Mouse (Mus musculus): ENCODE data around the gene Pafah1b1. TPM values are rescaled to one million over a fixed set of nuclear protein-coding genes. Genes with fewer than 3 reads are reported as not detected.
A peak's percentile ranks its signal among the peaks of the same experiment; 100 is the strongest.

Gene Pafah1b1
- polyA plus RNA-seq, 1 experiment from 2014 or later: 46.0 TPM

DNA sequence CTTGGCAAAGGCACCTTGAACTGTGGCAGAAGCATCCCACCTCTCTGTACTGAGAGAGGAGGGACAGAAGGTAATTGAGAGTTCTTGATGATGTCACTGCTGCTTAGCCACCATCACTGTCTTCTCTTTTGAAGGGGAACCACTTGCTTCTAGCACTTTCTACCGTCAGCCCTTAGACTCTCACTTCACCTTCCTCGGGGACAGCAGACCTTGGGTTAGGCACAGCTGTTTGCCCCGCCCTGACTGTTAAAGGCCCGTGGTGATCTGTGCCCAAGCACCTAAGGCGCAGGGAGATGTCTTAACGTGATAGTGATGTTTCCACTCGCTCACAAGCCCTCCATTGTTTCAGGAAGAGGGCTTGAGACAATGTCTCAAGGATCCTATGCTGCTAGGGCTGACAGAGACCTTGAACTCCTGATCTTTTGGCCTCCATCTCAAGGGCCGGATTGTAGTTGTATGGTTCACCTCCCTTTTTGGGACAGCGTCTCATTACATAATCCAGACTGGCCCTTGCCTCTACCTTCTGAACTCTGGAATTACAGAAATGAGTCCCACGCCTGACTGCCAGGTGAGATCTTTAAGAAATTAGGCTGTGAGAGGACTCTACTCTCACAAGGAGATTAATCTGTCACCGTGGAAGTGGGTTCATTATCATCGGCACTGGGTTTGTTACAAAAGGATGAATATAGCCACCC, 36.7 kb upstream of the Pafah1b1 start:
- no peak overlapping the region for H3K4me3 ChIP-seq (ENCODE audit: low read length)
- no peaks in the 10 kb centered on the region for H3K36me3 ChIP-seq (ENCODE audit: control insufficient read depth, insufficient read depth, low read length)
- H3K9me3 ChIP-seq (ENCODE audit: control insufficient read depth, low read length): no peaks in the 10 kb centered on the region
- no peaks in the 10 kb centered on the region for H3K4me1 ChIP-seq (ENCODE audit: control insufficient read depth, insufficient read depth, low read depth, low read length)
- no peaks in the 10 kb centered on the region for H3K27me3 ChIP-seq (replicated peaks; ENCODE audit: control insufficient read depth, insufficient read depth, low read length)
- ATAC-seq: no peak
- H3K4me2 ChIP-seq (ENCODE audit: low read length): no peak overlapping the region
- H3K27ac ChIP-seq (ENCODE audit: low read depth, low read length): no peak overlapping the region
- no peak overlapping the region for H3K9ac ChIP-seq (ENCODE audit: low read depth, low read length)
- WGBS: 74% methylated on average over 12 of the region's 12 CpGs

DNA sequence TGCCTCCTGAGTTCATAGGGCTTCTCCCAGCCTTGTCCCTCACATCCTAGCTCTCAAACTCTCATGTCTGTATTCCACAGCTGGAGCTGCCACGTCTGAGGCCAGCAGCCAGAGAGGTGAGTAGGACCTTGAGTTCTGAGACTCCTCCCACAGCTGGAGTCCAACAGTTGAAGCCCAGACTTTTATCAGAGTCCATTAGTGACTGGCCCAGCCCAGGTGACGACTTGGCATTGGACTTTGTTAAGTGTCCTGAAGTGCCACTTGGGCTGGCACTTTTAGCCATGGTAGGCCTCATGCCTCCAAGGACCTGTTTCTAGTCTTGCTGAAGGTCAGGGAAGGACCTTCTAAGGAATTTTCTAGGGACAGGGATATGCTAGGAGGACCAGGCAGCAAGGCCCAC, 32.2 kb upstream of the Pafah1b1 start:
- 81% methylated on average over 2 of the region's 2 CpGs for WGBS
- ATAC-seq: no peak
- Histone ChIP-seq H3K4me1 (ENCODE audit: control insufficient read depth, insufficient read depth, low read depth, low read length) (peaks cover 2% of the 10 kb centered on the region; the same call in 1 of the 2 replicates), H3K27me3 (replicated peaks; ENCODE audit: control insufficient read depth, insufficient read depth, low read length) (no peaks in the 10 kb centered on the region), H3K36me3 (ENCODE audit: control insufficient read depth, insufficient read depth, low read length) (no peaks in the 10 kb centered on the region), H3K4me3 (ENCODE audit: low read length) (no peak overlapping the region), H3K9ac (ENCODE audit: low read depth, low read length) (no peak overlapping the region), H3K27ac (ENCODE audit: low read depth, low read length) (no peak overlapping the region), H3K4me2 (ENCODE audit: low read length) (no peak overlapping the region), H3K9me3 (ENCODE audit: control insufficient read depth, low read length) (no peaks in the 10 kb centered on the region)

DNA sequence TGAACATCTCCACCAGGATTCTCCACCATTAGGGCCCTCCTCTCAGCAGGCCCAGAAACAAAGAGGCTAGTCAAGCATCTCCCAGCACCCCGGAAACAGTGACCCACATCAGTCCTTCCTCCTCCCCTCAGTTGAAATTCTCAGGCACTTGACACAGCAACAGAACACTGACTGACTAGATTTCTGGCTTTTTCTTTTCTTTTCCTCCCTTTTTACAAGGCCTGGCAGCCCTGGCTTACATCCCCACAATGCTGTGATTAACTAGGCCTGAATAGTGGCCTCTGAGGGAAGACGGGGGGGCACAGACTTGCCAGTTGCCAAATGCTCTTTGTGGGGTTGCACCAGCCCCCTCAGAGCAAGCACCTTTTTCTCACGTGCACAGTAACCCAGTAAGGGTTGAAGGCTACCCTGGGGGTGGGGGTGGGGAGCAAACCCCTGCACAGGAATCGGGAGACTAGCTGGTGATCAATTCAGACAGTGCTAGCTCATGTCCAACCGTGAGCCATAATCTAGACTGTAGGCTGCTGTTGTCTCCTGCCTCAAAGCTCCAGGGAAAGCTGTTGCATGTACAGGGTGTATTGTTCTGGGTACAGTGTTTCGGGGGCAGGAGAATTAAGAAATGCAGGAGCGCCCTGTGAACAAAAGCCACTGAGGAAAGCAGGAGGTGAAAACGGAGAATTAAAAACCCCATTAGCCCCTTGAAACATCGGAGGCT, 27.0 kb upstream of the Pafah1b1 start:
- 35% methylated on average over 9 of the region's 9 CpGs for WGBS

DNA sequence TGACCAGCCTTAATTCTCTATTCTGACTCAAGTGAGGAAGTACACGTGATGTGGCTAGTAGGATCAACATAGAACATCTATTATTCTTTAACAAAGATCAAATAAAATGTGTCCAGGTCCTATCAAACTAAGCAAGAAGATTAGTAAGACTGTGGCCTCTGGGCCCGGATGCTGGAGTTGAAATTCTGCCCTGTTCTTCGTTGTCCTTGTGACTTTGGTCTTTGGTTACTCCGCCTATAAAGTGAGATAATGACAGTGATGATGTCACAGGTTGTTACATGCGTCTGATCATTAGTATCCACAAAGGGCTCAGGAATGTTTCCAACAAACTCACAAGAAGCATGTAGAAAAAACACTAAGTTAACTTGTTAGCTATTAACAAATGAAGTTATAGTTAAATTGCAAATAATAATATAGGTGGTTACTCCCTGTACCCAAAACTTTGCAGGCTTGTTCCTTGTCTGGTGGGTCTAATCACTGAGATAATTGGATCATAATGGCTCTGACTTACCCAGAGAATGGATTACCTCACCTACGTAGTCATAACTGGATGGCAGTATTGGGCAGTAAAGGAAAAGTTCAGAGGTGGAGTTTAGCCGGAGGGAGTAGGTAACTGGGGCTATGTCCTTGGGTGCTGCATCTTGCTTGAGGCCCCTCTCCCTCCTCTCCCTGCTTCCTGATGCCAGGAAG, 26.3 kb upstream of the Pafah1b1 start:
- no peak for ATAC-seq
- peaks cover 3% of the 10 kb centered on the region; the same call in 1 of the 2 replicates for H3K4me1 ChIP-seq (ENCODE audit: control insufficient read depth, insufficient read depth, low read depth, low read length)

More for the DNA sequence above, 27.0 kb upstream of the Pafah1b1 start:
- Histone ChIP-seq H3K27ac (ENCODE audit: low read depth, low read length) (peak overlapping the region; percentile 26), H3K4me1 (ENCODE audit: control insufficient read depth, insufficient read depth, low read depth, low read length) (peaks cover 3% of the 10 kb centered on the region; the same call in 1 of the 2 replicates), H3K4me3 (ENCODE audit: low read length) (no peak overlapping the region), H3K27me3 (replicated peaks; ENCODE audit: control insufficient read depth, insufficient read depth, low read length) (no peaks in the 10 kb centered on the region), H3K9ac (ENCODE audit: low read depth, low read length) (0 out of 2 replicates have a peak overlapping the region, but pooled peaks have one; percentile 30), H3K9me3 (ENCODE audit: control insufficient read depth, low read length) (no peaks in the 10 kb centered on the region), H3K36me3 (ENCODE audit: control insufficient read depth, insufficient read depth, low read length) (no peaks in the 10 kb centered on the region), H3K4me2 (ENCODE audit: low read length) (no peak overlapping the region)
- ATAC-seq: peak; percentile 79

DNA sequence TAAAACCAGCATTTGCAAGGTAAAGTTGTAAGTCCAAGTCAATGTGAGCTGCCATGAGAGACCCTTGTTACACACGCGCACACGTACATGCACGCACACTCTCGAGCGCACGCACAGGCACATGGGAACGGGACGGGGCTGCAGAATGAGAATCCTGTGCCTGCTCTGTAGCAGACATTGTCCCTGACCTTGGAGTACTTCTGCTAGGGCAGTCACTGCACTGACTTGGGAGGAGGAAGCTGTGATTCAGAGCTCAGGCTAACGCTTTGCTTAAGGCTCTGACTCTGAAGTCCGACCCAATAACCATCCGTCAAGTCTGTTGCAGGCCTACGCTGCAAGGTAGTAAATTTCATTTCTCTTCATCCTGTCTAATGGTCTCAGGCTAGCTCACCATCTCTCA, 24.8 kb upstream of the Pafah1b1 start:
- WGBS: 92% methylated on average over 13 of the region's 13 CpGs
- ATAC-seq: no peak

More for the DNA sequence above, 26.3 kb upstream of the Pafah1b1 start:
- no peak overlapping the region for H3K4me3 ChIP-seq (ENCODE audit: low read length)
- H3K36me3 ChIP-seq (ENCODE audit: control insufficient read depth, insufficient read depth, low read length): no peaks in the 10 kb centered on the region
- H3K4me2 ChIP-seq (ENCODE audit: low read length): no peak overlapping the region
- H3K27ac ChIP-seq (ENCODE audit: low read depth, low read length): no peak overlapping the region; the same call in none of the 2 replicates
- no peaks in the 10 kb centered on the region for H3K9me3 ChIP-seq (ENCODE audit: control insufficient read depth, low read length)
- WGBS: 91% methylated on average over 7 of the region's 7 CpGs
- H3K9ac ChIP-seq (ENCODE audit: low read depth, low read length): no peak overlapping the region
- no peaks in the 10 kb centered on the region for H3K27me3 ChIP-seq (replicated peaks; ENCODE audit: control insufficient read depth, insufficient read depth, low read length)

DNA sequence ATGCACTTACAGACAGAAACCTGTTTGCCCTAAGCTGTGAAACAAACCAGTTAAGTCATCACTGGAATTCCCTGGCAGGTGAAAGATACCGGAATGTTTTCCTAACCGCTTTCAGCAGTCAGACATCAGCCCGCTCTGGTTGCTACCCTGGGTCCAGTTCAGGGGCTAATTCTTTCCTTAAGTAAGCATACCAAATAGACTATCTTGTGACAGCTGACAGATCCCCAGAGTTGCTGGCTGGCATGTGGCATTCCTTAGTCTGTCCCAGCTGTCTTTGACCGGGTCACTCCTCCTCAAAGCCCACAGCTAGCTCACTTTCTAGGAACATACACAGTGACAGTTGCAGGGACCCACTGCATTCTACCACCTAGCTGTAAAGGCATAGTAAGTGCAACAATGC, 23.6 kb upstream of the Pafah1b1 start:
- H3K4me3 ChIP-seq (ENCODE audit: low read length): no peak overlapping the region
- 59% methylated on average over 4 of the region's 4 CpGs for WGBS
- H3K27me3 ChIP-seq (replicated peaks; ENCODE audit: control insufficient read depth, insufficient read depth, low read length): no peaks in the 10 kb centered on the region
- H3K27ac ChIP-seq (ENCODE audit: low read depth, low read length): no peak overlapping the region
- no peak overlapping the region for H3K4me2 ChIP-seq (ENCODE audit: low read length)
- peaks cover 3% of the 10 kb centered on the region; the same call in 1 of the 2 replicates for H3K4me1 ChIP-seq (ENCODE audit: control insufficient read depth, insufficient read depth, low read depth, low read length)
- H3K36me3 ChIP-seq (ENCODE audit: control insufficient read depth, insufficient read depth, low read length): no peaks in the 10 kb centered on the region
- H3K9ac ChIP-seq (ENCODE audit: low read depth, low read length): no peak overlapping the region
- H3K9me3 ChIP-seq (ENCODE audit: control insufficient read depth, low read length): no peaks in the 10 kb centered on the region
- ATAC-seq: no peak

More for the DNA sequence above, 24.8 kb upstream of the Pafah1b1 start:
- Histone ChIP-seq H3K27ac (ENCODE audit: low read depth, low read length) (no peak overlapping the region), H3K4me3 (ENCODE audit: low read length) (no peak overlapping the region), H3K4me1 (ENCODE audit: control insufficient read depth, insufficient read depth, low read depth, low read length) (peaks cover 3% of the 10 kb centered on the region; the same call in 1 of the 2 replicates), H3K9ac (ENCODE audit: low read depth, low read length) (no peak overlapping the region), H3K4me2 (ENCODE audit: low read length) (no peak overlapping the region), H3K36me3 (ENCODE audit: control insufficient read depth, insufficient read depth, low read length) (no peaks in the 10 kb centered on the region), H3K9me3 (ENCODE audit: control insufficient read depth, low read length) (no peaks in the 10 kb centered on the region), H3K27me3 (replicated peaks; ENCODE audit: control insufficient read depth, insufficient read depth, low read length) (no peaks in the 10 kb centered on the region)

DNA sequence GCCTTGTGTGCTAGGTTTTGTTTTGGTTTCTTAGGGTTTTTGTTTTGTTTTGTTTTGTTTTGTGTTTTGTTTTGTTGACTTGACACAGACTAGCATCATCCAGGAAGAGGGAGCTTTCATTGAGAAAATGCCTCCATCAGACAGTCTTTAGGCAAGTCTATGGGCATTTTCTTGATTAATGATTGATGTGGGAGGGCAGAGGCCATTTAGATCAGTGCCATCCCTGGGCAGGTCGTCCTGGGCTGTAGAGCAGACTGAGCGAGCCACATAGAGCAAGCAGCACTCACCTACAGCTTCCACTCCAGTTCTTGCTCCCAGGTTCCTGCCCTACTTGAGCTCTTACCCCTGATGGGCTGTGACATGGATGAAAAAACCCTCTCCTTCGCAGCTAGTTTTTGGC, 13.4 kb upstream of the Pafah1b1 start:
- peaks cover 4% of the 10 kb centered on the region; the same call in 1 of the 2 replicates for H3K4me1 ChIP-seq (ENCODE audit: control insufficient read depth, insufficient read depth, low read depth, low read length)
- ATAC-seq: no peak
- H3K27me3 ChIP-seq (replicated peaks; ENCODE audit: control insufficient read depth, insufficient read depth, low read length): no peaks in the 10 kb centered on the region
- no peak overlapping the region for H3K9ac ChIP-seq (ENCODE audit: low read depth, low read length)
- no peak overlapping the region for H3K4me3 ChIP-seq (ENCODE audit: low read length)
- no peaks in the 10 kb centered on the region for H3K9me3 ChIP-seq (ENCODE audit: control insufficient read depth, low read length)
- no peak overlapping the region for H3K27ac ChIP-seq (ENCODE audit: low read depth, low read length)
- H3K4me2 ChIP-seq (ENCODE audit: low read length): no peak overlapping the region
- H3K36me3 ChIP-seq (ENCODE audit: control insufficient read depth, insufficient read depth, low read length): no peaks in the 10 kb centered on the region
- 55% methylated on average over 3 of the region's 3 CpGs for WGBS

DNA sequence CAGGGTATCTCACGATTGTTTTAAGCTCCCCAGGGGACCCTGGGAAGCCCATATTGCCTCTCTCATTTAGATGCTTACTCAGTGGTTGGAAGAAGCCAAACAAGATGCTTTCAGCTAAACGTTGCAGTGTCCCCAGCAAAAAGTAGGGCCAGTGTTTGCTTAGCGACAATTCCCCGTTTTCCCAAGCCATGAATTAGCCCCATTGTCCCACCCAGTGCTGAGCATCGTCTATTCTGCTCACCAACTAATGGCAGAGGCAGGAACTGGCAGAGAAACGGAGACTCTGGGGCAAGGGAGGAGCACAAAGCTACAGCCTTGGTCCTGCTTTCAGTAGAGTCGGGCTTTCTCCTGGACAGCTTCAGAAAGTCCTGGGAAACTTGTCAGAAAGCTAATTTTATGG, 10.4 kb upstream of the Pafah1b1 start:
- Histone ChIP-seq H3K4me3 (ENCODE audit: low read length) (no peak overlapping the region), H3K9me3 (ENCODE audit: control insufficient read depth, low read length) (no peaks in the 10 kb centered on the region), H3K27ac (ENCODE audit: low read depth, low read length) (peak overlapping the region; percentile 18; the same call in 1 of the 2 replicates), H3K36me3 (ENCODE audit: control insufficient read depth, insufficient read depth, low read length) (no peaks in the 10 kb centered on the region), H3K4me1 (ENCODE audit: control insufficient read depth, insufficient read depth, low read depth, low read length) (peaks cover 4% of the 10 kb centered on the region; the same call in 1 of the 2 replicates), H3K4me2 (ENCODE audit: low read length) (peak overlapping the region; percentile 27), H3K9ac (ENCODE audit: low read depth, low read length) (no peak overlapping the region), H3K27me3 (replicated peaks; ENCODE audit: control insufficient read depth, insufficient read depth, low read length) (no peaks in the 10 kb centered on the region)
- ATAC-seq: peak; percentile 74
- 18% methylated on average over 7 of the region's 7 CpGs for WGBS

DNA sequence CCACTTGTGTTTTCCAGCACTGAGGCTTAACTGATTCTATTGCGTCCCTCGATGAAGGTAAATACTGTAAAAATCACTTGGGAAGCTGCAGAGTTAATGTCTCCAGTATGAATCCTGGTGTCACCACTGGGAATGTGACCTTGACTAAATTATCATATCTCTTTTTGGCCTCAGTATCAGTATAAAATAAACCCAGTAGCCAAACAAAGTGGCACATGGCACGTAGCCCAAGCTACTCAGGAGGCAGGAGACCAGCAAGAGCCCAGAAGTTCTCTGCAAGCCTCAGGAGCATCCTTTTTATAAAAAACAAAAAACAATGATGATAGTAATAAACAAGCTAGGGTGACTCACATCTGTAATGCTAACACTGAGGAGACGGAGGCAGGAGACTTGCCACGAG, 711 bp upstream of the Pafah1b1 start:
- H3K4me3 ChIP-seq (ENCODE audit: low read length): no peak overlapping the region
- 57% methylated on average over 5 of the region's 5 CpGs for WGBS

More for the DNA sequence above, 711 bp upstream of the Pafah1b1 start:
- no peak for ATAC-seq
- H3K27ac ChIP-seq (ENCODE audit: low read depth, low read length): peak overlapping the region; percentile 0; the same call in 1 of the 2 replicates
- no peak overlapping the region for H3K9ac ChIP-seq (ENCODE audit: low read depth, low read length)
- H3K4me2 ChIP-seq (ENCODE audit: low read length): peak overlapping the region; percentile 78
- H3K4me1 ChIP-seq (ENCODE audit: control insufficient read depth, insufficient read depth, low read depth, low read length): peaks cover 18% of the 10 kb centered on the region
- no peaks in the 10 kb centered on the region for H3K27me3 ChIP-seq (replicated peaks; ENCODE audit: control insufficient read depth, insufficient read depth, low read length)
- H3K36me3 ChIP-seq (ENCODE audit: control insufficient read depth, insufficient read depth, low read length): no peaks in the 10 kb centered on the region
- no peaks in the 10 kb centered on the region for H3K9me3 ChIP-seq (ENCODE audit: control insufficient read depth, low read length)

All from hindbrain, embryonic 16.5 days (tissue).